Mouse (Mus musculus) ZHBTc4 (cell line): ENCODE results near the gene Hrh2.

Experiments used
- DNase-seq: peaks from one replicate; pipeline ENCODE4 v3.0.0-alpha.2; 2011; ENCODE audit warnings: low read depth, low spot score

Gene Hrh2

DNA sequence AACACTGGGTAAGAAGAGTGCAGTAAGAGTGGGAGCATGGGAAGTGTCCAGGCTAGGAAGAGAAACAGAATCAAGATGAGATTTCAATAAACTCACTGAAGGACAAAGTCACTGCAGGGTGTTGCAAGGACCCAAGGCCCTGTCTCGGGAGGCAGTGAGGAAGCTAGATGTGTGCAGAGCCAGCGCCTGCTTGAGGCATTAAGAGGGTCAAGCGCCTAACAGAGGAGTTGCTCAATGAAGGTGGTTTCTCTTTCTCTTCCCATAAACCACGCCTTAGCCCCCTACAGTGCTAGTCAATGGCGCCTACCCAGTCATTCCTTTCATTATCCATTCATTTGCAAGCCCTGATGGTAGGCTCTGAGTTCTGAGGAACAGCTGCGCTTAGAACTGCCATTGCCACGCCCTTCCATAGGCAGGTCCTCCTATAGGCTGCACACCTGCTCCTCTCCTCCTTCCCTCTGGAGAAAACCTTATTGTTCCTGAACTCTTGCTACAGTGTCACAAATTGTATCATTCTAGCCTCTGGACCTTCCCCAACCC is 23.9 kb downstream of the Hrh2 start:
- peak; percentile 99 for DNase-seq

GRCm38 (mm10) chr13:54218341-54218740 is 26.4 kb downstream of the Hrh2 start:
- DNase-seq: no peak

DNA sequence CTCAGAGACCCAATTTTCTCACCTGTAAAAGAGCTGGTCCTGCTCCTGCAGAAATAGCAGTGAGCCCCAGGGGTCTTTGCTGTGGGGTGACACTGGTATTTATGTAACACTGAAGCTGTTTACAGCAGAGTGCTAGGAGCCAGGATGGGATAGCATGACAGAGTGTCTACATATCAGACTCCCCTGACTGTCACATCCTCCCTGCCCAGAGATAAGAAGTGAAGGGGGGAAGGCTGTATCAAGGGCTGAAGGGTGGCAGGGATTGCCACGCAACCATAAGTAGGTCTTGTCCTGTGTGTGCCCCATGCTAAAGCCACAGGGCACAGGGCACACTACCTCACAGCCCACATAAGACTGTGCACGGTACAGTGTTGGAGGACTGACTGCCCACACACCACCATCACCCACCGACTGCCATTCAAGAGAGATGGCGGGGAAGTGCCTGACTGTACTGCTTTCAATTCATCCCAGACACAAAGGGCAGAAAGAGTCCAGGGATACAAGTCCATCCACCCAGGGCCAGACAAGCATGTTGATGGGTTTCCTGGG is 29.8 kb downstream of the Hrh2 start:
- no peak for DNase-seq

GRCm38 (mm10) chr13:54222921-54223769 is 31.2 kb downstream of the Hrh2 start:
- no peak for DNase-seq

DNA sequence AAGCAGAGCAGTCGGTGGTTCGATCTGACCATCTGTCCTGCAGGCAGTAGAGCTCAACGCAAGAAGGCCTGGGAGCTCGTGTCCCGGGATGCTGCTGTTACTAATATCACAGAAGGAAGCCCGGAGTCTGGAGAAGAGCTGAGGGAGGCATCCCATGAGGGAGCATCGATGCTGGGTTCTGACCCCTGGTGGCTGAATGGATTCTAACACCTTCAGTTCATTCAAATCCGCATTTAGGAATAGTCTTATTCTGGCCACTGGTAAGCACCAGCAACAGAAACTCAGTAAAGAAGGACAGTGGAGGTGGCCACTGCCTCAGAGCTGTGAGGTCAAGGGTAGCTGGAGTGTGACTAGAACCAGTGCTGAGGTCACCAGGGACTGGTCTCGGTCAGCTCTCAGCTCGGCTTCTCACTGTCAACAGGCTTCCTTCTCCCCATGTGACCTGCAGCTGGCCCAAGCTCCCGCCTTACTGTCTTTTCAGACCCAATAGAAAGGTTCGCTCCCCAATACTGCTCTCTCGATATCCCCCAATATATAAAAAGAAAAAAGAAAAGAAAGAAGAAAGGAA is 36.1 kb downstream of the Hrh2 start:
- peak; percentile 79 for DNase-seq

DNA sequence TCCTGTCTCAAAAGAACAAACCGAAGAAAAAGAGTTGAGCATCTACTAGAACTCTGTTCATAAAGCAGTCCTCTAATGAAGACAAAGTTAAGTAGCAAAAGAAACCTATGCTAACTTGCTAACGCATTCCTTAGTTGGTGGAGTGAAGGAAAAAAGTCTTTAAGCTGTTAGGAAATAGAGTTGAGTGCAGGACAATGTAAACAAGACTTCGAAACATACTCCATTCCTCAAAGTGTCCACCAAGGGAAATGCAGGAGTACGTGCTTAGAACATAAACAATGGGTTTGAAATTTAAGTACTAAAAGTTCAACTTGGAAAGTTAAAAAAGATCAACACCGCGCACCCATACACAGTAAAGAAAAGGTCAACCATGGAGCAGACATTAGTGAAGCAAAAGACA is 38.2 kb downstream of the Hrh2 start:
- DNase-seq: no peak

- peak; percentile 44 for DNase-seq
Measured at GRCm38 (mm10) chr13:54231868-54232267, 39.9 kb downstream of the Hrh2 start.

- DNase-seq: peak; percentile 63
Measured at GRCm38 (mm10) chr13:54237512-54237911, 45.6 kb downstream of the Hrh2 start.

- DNase-seq: peak; percentile 46
Measured at GRCm38 (mm10) chr13:54238585-54239323, 46.8 kb downstream of the Hrh2 start.

- DNase-seq: peak; percentile 66
Measured at GRCm38 (mm10) chr13:54242380-54242779, 50.5 kb downstream of the Hrh2 start.

GRCm38 (mm10) chr13:54245204-54245603 is 53.3 kb downstream of the Hrh2 start:
- DNase-seq: no peak

GRCm38 (mm10) chr13:54247545-54247944 is 55.6 kb downstream of the Hrh2 start:
- DNase-seq: peak; percentile 80

DNA sequence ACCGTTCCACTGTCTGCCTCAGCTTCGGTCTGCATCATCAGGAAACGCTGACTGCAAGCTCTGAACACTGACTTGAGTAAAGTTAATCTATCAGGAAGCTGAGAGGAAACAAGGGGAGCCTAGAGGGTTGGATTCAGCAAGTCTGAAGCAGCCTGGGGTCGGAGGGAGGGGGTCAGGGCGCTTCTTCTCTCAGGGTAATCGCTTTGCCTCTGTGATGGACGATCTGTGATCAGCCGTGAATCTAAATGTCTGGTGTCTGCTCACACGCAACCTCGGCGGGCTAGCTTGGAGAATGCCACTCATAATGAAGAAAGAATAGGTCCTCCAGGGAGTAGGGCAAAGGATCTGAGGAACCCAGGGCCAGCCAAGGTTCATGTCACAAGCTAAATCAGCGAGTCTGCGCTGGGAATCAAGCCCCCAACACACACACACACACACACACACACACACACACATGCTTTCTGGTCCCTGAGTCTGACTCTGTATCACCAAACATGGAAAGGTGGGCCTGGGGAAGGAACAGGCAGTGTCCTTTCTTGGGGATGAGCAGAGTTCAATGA is 56.6 kb downstream of the Hrh2 start:
- no peak for DNase-seq

GRCm38 (mm10) chr13:54249007-54249406 is 57.1 kb downstream of the Hrh2 start:
- DNase-seq: no peak

- no peak for DNase-seq
Measured at GRCm38 (mm10) chr13:54250346-54250745, 58.4 kb downstream of the Hrh2 start.

DNA sequence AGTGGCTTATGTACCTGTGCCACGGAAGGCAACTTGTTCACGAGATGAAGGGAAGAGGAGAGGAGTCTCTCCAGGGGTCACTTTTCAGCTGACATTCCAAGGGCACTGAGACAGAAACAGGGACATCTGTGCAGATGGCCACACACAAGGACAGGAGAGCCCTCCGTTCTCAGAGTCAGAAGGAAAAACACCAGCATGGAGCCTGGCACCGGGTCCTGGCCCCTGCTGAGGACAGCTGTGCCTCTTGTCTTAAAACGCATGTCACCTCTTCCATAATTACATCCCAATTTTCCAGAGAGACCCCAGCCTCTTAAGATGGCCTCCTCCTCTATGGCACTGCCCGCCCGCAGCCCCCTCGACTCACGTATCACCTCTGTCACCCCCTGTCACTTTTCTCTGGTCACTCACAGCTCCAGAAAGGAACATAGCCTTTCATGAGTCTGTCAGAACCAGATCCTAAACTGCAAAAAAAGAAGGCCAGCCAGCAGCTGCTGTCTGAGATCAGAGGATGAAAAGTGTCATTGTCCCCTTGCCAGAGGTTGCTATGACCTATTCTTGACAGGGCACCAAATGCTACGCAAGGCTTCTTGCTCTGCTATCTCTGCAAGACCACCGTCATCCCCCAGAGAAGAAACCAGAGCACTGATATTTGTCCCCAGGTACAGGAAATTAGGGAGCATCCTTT is 59.8 kb downstream of the Hrh2 start:
- DNase-seq: no peak

GRCm38 (mm10) chr13:54257580-54258223 is 65.8 kb downstream of the Hrh2 start:
- no peak for DNase-seq

DNA sequence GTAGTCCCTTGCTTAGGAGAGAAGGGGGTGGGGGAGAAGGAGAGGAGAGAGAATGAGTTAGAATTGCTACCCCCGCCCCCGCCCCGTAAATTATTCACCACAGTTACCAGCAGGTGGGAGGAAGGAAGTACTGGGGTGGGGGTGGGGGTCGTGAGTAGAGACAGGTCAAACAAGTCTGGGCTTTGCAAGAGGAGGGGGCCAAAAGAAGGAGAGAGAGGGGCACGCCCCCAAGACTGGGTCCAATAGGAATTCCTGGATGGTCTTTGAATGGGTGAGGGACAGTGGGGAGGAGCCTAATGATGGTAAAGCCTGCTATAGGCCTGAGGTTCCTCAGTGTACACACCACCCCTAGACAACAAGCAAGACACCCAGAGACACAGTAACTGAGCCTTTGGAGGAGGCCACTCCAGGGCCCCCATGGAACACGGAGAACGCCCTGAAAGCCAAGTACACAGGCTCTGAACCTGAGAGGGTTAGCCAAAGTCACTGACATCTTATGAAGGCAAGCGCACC is 66.4 kb downstream of the Hrh2 start:
- no peak for DNase-seq

DNA sequence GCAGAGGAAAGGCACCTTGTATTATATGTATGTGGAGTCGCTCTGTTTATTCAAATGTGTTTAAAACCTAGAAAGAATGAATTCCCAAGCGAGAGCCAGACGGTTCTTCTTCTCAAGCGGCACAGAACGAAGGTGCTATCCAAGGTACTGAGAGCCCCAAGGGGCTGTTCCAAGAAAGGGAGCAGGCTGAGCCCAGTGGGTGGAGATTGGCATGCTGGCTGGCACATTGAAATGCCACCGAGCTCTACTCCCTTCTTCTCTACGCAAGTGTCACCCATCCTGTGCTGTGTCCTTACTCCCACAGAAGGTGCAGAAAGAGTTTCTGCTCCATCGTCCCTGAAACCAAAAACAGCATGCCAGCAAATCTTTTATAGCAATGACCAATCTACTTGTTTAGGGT is 68.4 kb downstream of the Hrh2 start:
- DNase-seq: peak; percentile 45
